Mouse (Mus musculus) ES-CJ7 (cell line): ENCODE measurements around the gene Gm10985.

Experiments
- DNase-seq: peaks from one replicate; pipeline ENCODE4 v3.0.0; 2011; ENCODE audit warnings: low read depth, low spot score

Gene Gm10985

DNA sequence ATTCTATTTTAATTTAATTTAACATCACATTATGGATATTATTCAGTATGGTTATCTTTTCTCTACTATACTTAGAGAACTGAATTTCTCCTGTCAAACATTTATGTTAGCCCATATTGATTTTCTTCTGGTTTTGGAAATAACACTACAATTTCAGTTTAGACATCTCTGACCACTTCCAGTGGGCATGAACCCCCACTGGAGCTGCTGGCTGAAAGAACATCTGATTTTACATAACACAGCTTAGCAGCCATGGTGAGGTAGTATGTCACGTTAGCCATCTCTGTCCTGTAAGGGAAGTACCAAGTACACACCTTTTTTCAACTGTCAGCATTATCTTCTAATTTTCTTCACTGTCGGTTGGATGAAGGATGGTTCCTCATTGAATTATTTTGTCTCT is at the start of gene Gm10985:
Gene Gm10985 (plus strand): TSS at position 301 of the 400 bp plus-strand sequence.
- DNase-seq, result no peak

- DNase-seq, result no peak
Observed at GRCm38 (mm10) chr3:53796933-53797332, 48.0 kb upstream of the Gm10985 start.

GRCm38 (mm10) chr3:53799671-53800070 is 45.2 kb upstream of the Gm10985 start:
- no peak for DNase-seq

DNA sequence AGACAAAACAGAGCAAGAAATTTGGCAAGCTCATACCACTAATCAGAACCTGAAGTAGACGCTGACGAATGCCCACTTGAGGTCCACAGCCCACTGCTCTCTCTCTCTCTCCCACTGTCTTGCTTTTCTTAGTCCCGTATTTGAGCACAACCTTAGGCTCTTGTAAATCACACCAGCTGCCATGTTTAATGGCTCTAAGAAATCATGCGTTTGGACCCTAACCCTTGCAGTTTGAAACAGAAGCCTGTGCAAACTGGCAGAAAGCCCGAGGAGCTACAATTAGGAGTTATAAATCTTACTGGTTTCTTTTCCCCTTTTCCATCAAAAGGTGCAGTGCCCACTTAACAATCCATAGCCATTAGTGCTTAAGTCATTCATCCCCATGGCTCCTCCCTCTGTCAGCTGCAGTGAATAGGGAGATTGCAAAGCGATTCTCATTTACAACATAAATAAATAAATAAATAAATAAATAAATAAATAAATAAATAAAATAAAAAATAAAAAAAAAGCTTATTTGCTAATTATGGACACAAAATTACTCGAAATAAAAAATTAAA is 31.4 kb upstream of the Gm10985 start:
- no peak for DNase-seq

GRCm38 (mm10) chr3:53834238-53834637 is 10.6 kb upstream of the Gm10985 start:
- no peak for DNase-seq

DNA sequence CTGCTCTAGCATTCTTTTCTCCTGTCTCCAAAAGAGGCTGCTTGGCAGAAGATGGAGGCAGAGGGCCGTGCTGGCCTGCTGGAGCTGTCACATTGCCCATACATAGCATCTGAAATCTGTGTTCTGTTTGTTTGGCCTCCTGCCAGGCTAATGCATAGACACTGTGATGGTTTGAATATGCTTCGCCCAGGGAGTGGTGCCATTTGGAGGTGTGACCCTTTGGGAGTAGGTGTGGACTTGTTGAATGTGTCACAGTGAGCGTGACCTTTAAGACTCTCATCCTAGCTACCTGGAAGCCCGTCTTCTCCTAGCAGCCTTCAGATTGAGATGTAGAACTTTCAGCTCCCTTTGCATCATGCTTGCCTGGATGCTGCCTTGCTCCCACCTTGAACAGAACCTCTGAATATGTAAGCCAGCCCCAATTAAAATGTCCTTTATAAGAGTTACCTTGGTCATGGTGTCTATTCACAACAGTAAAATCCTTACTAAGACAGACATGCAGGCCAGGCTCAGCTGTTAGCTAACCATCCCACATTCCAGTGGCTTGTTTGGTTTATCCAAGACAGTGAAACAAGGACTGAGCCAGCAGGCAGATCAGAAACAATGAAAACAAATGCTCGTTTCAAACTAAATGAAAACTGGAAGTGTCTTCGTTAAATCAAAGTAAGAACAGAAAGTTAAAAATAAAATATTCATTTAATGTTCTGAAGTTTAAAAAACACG is 1.5 kb downstream of the Gm10985 start:
- peak; percentile 69 for DNase-seq

DNA sequence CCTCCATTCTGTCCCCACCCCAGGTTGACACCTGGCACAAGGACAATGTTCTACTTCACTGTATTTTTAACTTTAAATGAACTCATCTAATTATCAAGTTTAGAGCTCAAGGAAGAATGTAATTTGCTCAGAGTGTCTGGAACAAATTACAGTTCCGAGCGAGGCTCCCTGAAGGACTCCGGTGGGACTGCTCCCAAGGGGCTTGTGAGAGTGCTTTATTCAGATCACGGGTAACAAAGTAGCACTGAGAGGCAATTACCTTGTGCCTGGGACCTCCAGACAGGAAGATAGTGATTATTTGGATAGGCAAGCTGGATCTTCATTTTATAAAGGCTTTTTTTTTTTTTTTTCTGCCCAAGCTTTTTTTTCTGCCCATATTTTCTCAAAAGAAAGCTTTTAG is 2.8 kb downstream of the Gm10985 start:
- no peak for DNase-seq

DNA sequence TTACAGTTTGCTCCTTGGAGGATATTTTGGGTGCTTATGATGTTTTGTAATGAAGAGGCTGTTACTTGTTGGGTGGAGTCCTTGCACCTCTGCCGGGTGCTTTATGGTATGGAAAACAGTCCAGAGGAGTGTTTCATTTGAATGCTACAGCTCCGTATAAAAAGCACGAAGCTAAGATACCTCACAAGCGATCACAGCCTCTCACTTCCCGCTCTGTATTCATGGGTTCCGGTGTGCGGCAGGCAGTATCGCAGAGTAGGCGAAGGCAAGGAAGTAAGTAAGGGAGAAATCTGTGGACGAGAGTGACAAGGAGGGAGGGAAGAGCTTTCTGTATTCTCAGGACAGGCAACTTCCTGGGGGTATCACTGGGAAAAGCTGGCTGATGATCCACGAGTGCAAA is 3.4 kb downstream of the Gm10985 start:
- DNase-seq, result no peak

DNA sequence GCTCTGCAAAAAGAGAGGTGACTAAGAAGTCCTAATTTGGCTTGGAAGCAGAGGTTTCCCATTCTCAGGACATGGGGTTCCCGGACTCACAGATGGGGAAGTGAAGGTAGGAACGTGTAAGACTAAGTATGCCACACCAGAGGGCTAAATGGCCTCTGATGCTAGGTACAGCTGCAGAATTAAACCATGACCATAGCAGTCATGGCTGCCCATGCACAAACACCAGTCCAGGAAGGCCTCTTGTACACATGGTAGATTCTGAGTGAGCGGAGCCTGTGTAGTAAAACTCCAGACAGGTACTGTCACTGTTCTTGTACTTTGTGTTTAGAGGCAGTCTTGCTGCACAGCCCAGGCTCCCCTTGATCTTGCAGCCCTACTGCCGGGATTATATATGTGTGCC is 9.4 kb downstream of the Gm10985 start:
- DNase-seq, result no peak

- no peak for DNase-seq
Observed at GRCm38 (mm10) chr3:53854831-53855230, 9.9 kb downstream of the Gm10985 start.

DNA sequence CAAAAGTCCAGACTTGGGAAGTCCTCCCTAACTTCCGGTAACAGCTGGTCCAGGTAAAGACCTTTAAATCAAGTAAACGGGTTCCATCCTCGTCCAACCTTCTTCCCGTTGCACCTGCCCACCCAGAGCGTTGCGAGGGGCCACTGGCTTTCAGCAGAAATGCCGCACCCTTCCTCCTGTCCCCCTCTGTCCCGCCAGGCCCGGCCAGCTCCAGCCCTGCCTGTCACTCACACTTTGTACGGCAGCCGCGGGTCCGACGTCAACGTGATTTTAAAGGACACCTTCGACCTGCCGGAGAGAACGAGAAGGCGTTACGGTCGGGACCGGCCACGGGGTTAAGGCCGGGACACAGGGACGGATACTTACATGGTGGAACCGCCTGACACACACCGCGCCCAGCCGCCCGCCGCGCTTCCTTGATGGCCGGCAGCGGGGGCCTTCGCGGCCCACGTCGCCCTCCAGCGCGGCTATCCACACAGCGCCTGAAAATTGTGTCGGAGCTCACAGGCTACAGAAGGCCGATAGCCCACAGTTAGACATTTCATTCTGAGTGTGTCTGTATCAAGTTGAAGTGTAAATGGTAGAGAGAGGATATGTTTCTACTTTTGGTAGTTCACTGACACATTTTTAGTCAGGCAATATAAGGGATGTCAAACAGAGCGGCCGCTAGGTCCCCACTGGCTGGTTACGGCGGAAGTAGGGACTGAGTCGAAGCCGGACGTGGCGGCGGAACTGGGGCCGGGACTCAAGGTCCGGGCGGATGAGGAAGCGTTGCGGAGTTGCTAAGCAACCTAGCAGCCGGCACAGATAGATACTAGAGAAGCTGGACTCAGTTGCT is 18.7 kb downstream of the Gm10985 start, which contains the start of gene Ufm1:
Gene Ufm1 (minus strand): TSS at position 448 of the 838 bp plus-strand sequence.
- peak; percentile 93 for DNase-seq

DNA sequence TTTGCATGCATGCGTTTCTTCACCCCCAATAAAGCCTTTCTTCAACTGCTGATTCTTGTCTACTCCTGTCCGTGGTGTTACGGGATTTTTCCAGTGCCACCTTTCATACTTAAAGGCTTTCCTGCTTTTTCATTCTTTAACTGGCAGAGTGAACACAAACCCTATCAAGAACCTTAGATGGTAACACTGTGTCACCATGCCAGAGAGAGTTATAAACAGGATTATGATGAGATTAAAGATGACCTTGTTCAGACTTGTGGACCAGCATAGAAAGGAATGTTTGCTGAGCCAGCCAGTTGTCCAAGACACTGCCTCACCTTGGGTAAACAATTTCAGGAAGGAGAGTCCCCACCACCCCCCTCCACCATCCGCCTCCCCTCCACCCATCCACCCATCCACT is 23.3 kb downstream of the Gm10985 start:
- DNase-seq, result no peak

DNA sequence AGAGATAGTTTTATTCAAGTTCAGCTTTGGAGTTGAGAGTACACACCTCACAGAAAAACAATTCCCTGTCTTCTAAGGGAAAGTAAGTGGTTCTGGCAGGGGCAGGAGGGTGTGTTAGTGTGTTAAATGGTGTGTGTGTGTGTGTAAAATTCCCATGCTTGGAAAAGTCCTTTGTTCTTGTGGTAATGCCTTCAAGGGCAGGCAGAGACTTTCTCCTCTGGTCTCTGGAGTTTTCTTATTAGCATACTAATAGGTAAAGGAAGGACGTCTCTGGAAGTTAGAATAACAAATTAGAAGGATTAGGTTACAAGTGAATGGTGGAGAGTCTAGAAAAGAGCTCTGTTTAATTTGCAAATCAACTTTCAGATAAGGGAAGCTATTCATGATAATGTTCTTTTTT is 24.4 kb downstream of the Gm10985 start:
- peak; percentile 85 for DNase-seq

- no peak for DNase-seq
Observed at GRCm38 (mm10) chr3:53870482-53870881, 25.6 kb downstream of the Gm10985 start.

GRCm38 (mm10) chr3:53871596-53871995 is 26.7 kb downstream of the Gm10985 start:
- DNase-seq, result peak; percentile 74

GRCm38 (mm10) chr3:53890619-53891540 is 46.0 kb downstream of the Gm10985 start:
- DNase-seq, result no peak
